Mouse (Mus musculus) bone marrow macrophage, adult 2 months (primary cell): ENCODE data around the gene Slc5a2.

Source experiments
- CTCF ChIP-seq: IDR thresholded peaks from 2 replicates; pipeline ENCODE4 v1.5.1; 2012; ENCODE audit warnings: low read depth, mild to moderate bottlenecking, low read length, moderate library complexity
- POLR2A ChIP-seq: IDR thresholded peaks from 2 replicates; pipeline ENCODE4 v1.6.1; 2012; ENCODE audit warnings: mild to moderate bottlenecking, low read depth, low read length, borderline replicate concordance

DNA sequence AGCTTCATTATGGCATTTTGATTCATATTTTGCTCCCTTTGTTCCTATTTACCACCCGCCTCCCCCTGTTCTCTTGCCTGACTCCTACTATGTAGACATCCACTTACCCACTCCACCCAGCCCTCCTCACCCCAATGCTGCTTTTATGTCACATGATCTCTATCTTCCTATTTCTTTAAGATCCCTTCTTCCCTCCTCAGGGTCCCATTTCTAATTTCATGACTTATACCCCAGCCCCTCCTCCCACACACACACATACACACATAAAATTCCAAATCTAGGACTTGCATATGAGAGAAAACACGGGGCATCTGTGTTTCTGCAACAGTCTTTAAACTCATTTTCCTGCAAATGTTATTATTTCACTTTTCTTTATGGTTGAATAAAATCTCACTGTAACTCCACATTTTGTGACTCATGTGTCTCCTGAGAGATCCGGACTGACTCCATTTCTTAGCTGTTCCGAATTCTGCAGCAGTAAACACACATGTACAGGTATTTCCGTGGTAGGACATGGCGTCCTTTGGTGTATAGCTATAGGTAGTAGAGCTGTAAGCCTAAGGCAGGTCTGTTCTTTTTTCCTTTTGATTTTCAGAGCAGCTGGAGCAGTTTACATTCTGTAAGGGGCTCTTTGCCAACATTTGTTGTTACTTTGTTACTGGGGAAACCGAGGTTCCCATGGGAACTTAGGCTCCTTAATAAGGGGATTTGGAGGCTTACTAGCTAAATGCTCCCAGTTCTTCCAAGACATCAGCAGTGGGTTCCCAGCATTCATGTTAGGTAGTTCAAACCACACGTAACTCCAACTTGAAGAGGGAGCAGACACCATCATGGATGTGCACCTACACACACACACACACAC lies 33.3 kb downstream of the Slc5a2 start:
- TF ChIP-seq CTCF: no peak
- no peak for TF ChIP-seq POLR2A
